Mouse (Mus musculus) right cerebral cortex, adult 2 months (tissue): ENCODE measurements at regions not wholly inside any gene's neighbourhood (a gene's known extent, or its start where the extent isn't known, plus 50 kb on each side); places are given as distances from the start of the nearest gene placed in this dataset.
"Not testable (repeated sequence)": the region's sequence is repeated elsewhere in the genome, so short reads cannot be mapped to it uniquely, and the experiment has no call there.

ENCODE experiments used
- DNase-seq, 2 experiments: peaks; one replicate each; pipeline ENCODE4 v3.0.0; 2021 to 2022; ENCODE audit warnings: low spot score in 2 of 2

DNA sequence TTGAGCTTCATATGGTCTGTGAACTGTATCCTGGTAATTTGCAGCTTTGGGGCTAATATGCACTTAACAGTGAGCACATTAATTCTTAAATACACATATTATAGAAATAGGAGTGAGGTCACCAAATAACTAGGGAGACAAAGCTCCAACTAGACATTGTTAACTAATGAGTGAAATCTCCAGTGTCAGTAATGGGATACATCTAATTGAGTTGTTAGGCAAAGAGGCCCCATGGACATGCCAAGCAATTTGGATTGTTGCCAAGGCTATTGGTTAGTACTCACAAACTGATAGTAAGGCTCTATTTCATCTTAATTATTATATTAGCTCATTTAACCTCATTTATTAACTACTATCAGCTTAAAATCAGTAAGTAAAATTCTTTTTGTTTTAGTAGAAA is 698.5 kb downstream of the Triml1 start:
- DNase-seq, result no peak

DNA sequence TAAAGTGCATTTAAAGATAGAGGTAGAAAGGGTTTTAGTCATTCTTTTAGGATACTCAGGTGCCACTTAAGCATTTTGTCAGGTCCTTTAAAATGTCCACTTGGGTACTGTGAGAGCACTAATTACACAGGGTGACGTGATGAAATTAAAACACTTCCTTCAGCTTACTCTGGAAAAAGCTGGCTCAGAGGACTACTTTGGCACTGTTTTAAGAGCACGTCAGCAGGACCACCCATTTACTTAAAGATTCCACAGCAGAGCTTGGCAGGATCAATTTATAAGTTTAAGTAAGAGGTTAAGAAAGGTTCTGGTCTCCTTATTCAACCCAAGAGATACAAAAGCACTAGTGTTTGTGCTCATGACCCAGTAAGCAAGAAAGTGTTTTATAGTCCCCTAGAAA is 738.7 kb downstream of the Triml1 start:
- no peak for DNase-seq

DNA sequence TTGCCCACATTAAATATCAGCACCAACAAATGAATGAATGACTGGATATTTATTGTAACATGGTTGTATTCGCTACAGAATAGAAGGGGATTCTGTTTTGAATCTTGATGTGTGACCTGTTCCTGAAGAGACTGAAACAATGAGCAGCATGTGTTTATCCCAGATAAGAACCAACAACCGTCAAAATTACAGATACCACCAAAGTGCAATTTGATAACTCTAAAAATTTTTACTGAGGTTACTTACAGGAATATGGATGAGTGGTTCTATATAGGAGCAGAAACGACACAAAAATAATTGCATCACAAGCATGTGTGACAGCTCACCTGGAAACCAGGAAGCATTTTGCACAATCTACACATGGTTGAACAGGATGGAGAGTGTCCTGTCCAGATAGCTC is 744.4 kb downstream of the Triml1 start:
- DNase-seq, result no peak

GRCm38 (mm10) chr8:42388816-42389215 is 752.5 kb downstream of the Triml1 start:
- no peak for DNase-seq

DNA sequence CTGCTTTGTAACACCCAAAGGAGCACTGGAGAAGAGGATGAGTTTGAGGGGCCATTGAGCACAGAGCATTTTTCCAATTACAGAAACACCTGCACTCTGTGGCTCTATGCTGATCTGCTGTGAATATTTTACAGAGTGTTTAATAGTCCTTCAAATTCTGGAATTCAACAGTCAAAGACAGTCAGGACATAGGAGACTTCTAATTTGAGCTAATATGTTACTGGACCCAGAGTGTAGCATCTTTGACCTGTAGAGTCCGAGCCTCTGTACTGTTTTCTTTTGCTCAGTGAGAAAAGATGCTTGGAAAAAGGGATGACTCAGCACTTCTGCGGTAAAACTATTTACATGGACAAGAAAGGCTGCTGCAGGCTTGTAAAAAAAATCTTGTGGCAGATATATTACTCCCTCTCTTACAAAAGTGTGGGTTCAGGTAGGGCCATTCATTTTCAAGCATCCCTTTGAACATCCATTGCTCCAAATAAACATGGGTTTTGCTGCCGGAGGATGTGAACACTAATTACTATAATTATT is 793.1 kb downstream of the Triml1 start:
- DNase-seq, result no peak

GRCm38 (mm10) chr8:42334708-42335107 is 806.6 kb downstream of the Triml1 start:
- no peak for DNase-seq

- DNase-seq, result no peak
These were observed 816.6 kb downstream of the Triml1 start for GRCm38 (mm10) chr8:42324663-42325062.

DNA sequence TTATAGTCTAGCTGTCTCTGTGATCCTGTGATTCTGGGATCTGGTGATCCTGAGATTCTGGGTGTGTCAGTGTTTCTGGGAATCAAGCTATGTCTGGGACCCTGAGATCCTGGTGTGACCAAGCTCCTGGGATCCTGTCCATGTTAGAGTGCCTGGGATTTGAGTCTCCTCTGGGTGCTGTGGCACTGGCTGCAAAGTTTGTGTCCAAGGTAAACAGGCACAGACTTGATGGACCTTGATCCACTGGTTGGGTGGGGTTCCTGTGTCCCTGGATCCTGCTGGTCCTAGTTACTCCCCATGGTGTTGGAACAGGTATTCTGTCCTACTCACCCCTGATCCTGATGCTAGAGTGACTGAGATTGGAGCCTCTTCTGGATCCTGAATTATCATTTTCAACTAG is 818.4 kb downstream of the Triml1 start:
- DNase-seq, result no peak

- DNase-seq, result no peak
These were observed 830.2 kb downstream of the Triml1 start for GRCm38 (mm10) chr8:42311060-42311459.

- no peak for DNase-seq
These were observed 849.9 kb downstream of the Triml1 start for GRCm38 (mm10) chr8:42291392-42291791.

DNA sequence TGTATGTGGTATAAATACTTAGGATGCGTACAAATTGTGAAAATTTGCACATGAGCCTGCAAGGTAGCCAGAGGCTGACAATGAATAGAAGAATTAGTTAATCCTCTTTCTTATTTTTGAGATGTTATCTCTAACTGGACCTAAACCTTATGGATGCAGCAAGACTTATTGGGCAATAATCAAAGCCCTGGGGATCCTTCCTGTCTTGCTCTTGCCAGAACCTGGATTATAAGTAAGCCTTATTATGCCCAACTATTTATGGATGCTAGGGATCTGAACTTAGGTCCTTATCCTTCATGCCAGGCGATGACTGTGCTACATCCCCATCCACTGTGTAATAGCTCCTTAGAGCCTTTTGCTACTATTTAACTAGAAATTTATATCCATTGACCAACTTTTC is 859.3 kb downstream of the Triml1 start:
- no peak for DNase-seq

GRCm38 (mm10) chr8:42253358-42253757 is 836.5 kb upstream of the Frg1 start:
- no peak for DNase-seq

DNA sequence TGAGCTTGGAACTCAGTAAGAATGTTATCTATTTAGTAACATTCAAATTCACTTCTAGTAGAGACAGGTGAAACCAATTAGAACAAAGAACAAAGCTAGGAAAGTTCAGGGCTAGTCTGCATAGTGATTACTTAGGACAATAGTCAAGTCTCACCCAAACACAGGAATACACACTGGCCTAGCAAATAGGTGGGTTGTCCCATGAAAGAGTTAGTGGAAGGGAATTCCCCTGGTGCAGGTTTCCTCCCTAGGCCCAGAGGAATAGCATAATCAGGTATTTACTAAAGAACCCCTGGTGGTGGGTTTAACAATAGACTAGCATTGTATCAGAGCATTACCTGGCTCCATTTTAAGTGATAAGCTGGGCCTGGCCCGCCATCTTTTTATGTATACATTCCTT is 825.4 kb upstream of the Frg1 start:
- not testable (repeated sequence) for DNase-seq

DNA sequence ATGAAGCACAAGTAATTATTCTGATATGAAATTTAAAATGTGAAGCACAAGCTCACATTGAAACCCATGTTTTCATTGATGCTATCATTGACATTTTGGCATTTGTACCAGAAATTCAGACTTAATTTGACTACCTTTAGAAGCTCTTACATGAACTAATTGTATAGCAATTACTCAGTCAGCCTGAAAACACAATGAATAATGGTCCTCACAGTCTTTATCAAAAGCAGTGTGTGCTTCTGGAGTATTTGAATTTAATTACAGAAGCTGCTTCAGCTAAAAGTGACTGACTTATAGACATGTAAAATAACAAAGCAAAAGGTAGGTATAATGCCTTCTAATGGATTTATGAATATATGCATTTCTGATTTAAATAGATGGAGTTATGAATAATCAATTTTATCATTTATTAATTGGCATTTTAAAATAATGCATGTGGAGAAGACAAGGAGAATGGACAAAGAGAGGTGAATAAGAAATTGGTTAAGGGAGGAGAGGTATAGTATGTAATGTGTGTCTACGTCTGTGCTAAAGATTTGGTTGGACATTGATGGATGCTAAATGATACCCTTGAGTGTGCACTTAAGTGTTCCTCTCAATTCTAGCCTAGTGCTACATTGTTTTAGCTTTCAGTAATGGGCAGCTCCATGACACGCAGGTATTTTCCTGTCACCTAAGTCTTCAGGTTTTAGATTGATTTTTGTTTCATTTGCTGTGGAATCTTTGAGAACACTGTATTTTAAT is 803.2 kb upstream of the Frg1 start:
- DNase-seq, result no peak

GRCm38 (mm10) chr8:42210943-42211342 is 794.1 kb upstream of the Frg1 start:
- no peak for DNase-seq

GRCm38 (mm10) chr8:42209989-42210388 is 793.1 kb upstream of the Frg1 start:
- no peak for DNase-seq

DNA sequence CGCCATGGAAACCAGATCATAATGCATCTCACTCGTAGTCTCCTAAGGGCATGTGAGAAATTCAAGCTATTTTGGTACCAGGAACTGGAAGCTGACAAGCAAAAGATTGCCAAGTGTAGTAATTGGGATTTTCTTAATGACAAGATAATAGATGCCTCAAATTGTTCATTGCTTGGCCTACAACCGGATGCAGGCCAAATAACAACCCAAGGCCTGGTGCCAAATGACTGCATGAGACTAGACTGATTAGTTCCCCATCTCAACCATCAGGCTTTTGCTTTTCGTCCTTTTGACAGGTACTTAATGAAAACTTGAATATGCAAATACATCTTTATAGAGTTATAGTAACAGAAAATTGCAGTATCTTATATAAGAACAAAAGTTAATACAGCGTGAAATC is 780.4 kb upstream of the Frg1 start:
- DNase-seq, result no peak

GRCm38 (mm10) chr8:42193902-42194550 is 777.2 kb upstream of the Frg1 start:
- no peak for DNase-seq

GRCm38 (mm10) chr8:42187083-42187482 is 770.2 kb upstream of the Frg1 start:
- no peak for DNase-seq

DNA sequence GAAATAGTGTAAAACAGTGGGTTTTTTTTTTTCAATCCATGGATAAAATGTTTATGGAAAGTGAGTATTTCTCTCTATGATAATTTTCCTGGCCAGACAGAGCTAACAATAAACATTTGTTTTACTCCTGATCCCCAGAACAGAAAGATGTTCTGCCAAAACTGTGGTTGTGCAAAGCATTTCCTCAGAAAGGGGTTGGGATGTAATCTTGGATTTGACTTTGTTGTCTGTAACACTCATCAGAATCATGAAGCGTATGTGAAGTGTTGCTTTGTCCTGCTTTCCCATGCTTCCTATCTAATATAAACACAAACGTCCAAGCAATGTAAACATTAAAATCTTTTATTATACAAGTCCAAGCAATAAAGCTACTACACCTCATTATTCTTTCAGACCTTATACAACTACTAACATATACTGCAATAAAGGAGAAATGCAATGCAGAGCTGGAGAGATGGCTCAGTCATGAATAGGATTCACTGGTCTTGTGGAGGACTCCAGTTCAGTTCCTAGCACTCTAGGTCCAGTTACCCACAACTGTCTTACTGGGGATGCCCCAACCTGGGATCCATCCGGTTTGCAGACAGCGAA is 766.5 kb upstream of the Frg1 start:
- DNase-seq, result no peak

DNA sequence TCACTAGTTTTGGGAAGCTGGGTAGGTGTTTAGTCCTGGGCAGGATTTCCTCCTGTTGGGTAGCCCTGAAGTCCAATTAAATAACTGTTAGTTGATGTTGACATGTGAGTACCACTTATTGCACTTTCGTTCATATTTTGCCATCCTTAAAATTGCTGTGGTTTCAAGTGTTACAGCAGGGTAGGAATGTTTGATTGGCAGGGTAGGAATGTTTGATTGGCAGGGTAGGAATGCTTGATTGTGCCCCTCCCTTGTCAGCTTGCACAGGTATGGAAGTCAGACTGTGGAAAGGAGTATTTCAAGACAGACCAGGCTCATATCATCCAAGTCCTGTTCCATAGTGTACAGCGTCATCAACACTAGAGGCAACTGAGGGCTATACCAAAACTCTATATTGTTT is 745.6 kb upstream of the Frg1 start:
- no peak for DNase-seq

- no peak for DNase-seq
These were observed 740.1 kb upstream of the Frg1 start for GRCm38 (mm10) chr8:42157006-42157405.

- DNase-seq, result no peak
These were observed 739.7 kb upstream of the Frg1 start for GRCm38 (mm10) chr8:42156588-42156987.
